Mouse (Mus musculus): ENCODE measurements around the gene Cd3e.
"Not testable (repeated sequence)": the region's sequence is repeated elsewhere in the genome, so short reads cannot be mapped to it uniquely, and the experiment has no call there.

Gene Cd3e

DNA sequence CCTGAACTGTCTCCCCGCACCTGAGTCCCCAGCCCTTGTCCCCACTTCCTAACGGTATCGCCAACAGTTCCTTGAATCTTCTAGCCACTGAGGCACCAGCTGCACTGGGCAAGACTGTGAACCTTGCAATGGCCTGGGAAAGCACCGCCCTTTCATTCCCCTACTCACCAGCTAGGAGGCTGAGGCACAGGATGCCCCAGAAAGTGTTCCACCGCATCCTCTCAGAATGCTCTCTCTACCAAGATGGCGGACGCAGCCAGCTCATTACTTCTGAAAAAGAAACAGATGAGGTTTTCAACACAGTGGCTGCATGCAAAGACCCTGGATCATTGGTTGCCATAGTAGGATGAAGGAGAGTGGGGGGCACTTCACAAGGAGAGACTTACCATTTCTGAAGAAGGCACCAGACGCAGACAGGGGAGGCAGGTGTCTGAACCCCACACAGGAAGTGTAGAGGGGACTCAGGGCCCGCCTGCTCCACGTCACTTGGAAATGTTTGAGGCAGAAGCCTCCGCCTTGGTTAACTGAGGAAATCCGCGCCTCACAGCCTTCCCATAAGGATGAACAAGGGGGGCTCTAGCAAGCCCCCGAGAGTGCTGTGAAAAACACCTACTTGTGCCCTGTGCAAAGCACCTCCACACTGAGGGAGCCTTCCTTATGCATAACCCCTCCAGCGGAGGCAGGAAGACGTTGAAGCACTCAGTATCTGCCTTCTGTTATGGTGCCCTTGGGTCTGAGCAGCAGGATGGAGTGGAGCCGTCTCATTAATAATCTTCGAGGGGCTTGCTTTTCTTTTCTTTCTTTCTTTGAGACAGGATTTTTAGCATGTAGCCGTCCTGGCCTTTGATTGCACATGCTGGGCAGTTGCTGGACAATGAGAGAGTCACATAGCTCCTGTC is at the start of gene Cd3e:
TSS of gene Cd3e (minus strand) at position 448 of the 899 bp plus-strand sequence.
- DNase-seq (ENCODE audit: low read depth, low spot score) = no peak

DNA sequence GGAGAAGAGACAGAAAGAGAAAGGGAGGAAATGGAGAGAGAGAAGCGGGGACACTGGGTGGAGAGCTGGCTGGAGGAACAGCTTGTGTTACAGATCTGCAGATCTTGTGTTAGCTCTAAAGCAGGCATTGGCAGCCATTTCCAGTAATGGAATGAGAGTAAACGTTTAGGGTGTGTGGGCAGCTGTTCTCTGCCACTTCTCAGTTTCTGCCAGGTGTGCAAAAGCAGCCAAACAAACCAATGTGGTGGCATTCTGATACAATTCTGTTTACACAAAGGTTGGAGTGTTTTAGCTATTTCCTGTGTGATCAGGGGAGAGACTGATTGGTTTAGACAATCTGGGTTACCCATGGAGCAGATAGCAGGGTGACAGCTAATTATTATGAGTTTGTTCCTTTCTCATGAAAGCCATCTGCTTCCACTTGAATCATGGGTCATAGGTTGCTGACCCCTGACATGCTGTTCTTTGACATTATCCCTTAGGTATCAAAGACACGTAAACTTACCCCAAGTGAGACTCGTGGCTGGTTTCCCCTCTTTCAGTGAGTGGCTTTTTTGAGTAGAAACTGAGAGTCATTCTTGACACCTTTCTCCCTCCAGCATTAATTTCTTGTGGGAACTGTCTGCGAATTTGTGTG is 49.0 kb upstream of the Cd3e start:
- no peak for DNase-seq (ENCODE audit: low read depth, low spot score)

- DNase-seq (ENCODE audit: low read depth, low spot score) = peak; percentile 93
Observed at GRCm38 (mm10) chr9:45055082-45055713, 45.8 kb upstream of the Cd3e start, which contains the start of gene Mpzl3. Gene Mpzl3, plus strand, starts transcription at chr9:45055186.

DNA sequence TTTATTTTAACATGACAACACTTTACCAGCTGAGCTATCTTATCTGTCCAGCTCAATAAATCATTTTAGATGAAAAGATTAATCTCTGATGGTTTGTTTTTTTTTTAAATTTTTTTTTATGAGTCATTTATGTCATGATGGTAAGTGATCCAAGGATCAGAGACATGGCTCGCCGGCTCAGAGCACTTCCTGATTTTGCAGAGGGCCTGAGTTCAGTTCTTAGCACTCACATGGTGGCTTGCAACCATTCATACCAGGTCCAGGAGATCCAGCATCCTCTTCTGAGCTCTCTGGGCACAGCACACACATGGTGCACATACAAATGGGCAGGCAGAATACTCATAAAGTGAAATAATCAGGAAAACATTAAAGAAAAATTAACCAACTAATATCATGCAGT is 40.9 kb upstream of the Cd3e start:
- DNase-seq (ENCODE audit: low read depth, low spot score) = no peak

GRCm38 (mm10) chr9:45049731-45050130 is 40.3 kb upstream of the Cd3e start:
- DNase-seq (ENCODE audit: low read depth, low spot score) = no peak

DNA sequence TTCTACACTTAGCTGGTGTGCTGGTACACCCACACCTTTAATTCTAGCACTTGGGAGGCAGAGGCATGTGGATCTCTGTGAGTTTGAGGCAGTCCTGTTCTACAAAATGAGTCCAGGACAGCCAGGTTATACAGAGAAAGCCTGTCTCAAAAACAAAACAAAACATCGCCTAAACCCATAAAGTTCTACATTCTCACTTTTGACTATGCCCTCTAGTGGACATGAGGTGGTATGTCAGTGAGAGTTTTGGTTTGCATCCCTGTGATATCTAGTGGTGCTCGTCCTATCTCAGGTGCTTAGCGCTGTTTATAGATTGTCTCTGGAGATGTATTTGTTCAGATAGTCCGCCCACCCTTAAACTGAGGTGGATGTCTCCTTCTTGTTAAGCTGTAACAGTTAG is 39.1 kb upstream of the Cd3e start:
- peak; percentile 36 for DNase-seq (ENCODE audit: low read depth, low spot score)

DNA sequence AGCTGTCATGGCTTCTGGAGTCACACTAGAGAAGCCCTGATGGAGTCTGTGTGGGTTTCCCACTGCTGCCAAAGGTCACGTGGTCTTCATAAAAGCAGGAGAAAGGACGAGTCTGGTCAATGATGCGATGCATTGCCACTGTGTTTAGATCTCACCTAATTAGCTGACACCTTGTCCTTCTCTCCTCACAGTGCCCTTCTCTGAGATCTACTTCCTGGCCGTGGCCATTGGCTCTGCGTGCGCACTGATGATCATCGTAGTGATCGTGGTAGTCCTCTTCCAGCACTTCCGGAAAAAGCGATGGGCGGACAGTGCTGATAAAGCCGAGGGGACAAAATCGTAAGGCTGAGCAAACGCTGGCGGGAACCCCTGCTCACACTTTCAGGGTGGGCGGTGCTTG is 37.5 kb upstream of the Cd3e start:
- no peak for DNase-seq (ENCODE audit: low read depth, low spot score)

DNA sequence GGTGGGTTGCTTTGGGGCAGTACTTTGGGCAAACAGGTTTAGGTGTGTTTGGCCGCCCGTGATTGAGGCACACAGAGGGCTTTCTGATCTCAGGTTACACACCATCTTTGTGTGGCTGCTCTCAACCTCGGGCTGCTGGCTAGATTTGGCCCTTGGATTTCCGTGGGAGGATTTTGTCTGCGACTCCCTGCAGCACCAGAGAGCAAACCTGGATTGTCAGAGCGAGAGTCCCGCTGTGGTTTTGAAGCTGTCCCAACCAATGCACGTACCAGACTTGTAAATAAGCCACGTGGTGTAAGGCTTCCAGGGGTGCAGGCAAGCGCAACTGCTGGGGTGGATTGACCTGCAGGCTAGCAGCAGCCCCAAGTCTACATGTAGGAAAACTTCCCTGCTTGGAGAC is 33.5 kb upstream of the Cd3e start:
- DNase-seq (ENCODE audit: low read depth, low spot score) = peak; percentile 30

DNA sequence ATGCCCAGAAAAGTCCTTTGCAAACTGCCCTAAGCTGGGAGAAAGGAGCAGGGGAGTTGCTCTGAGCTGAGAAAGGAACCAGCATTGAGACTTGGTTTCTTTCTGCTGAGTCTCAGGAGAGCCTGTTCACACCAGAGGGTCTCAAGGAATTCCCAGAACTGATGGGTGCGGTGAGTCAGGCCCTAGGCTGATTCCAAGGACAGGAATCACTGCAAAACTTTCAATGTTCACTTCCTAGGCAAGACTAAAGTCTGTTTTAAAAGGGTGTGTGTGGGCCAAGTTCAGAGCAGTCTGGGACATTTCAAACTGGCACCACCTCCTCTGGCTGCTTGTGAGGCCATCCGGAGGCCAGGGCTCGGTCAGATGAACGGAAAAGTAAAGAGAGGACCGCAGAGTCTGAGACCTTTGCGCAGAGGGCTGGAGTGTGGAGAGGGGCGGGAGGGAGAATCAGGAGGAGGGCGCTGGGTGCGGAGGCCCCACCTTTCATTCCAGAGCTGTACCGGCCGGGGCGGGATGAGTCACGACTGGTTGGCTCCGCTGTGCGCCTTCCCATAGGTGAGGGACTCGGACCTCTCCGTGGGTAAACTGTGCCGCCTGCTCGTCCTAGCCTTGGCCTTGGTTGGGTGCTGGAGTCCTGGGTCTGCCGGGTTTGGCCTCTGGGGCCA is 32.8 kb upstream of the Cd3e start:
- peak; percentile 28 for DNase-seq (ENCODE audit: low read depth, low spot score)

- peak; percentile 36 for DNase-seq (ENCODE audit: low read depth, low spot score)
Observed at GRCm38 (mm10) chr9:45041131-45041838, 31.9 kb upstream of the Cd3e start.

DNA sequence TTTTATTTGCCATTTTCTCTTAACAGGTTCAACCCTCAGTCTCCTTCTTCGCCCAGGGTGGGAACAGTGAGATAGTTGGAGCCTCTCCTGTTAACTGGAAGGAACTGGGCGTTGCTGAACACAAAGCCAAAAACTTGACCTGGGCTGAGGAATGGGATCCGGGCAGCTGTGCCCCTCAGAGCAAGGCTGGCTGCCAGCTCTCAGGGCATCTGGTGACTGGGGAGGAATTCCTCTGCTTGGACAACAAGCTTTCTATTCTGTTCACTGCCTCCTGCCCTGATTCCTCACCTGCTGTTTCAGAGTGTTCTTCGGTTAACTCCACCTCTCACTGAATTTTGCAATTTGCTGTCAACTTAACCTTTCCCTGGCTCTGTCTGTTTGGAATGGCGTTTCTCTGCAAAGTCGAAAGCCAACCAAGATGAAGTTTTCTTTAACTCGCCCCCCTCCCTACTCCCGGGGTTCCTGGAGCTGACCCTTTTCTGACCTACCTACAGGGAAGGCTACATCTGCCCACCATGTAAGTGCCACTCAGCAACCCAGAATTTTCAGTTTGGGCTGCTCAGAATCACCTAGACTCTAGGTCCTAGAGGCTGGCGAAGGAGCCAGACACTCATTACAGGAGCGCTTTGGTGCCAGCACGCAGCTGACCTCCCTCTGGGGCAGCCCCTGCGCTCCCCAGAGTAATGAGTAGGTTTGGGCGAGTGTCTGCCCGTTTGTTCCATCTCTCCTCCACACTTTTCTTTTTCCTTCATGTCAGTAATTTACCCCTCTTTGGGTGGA is 30.8 kb upstream of the Cd3e start:
- DNase-seq (ENCODE audit: low read depth, low spot score) = no peak

DNA sequence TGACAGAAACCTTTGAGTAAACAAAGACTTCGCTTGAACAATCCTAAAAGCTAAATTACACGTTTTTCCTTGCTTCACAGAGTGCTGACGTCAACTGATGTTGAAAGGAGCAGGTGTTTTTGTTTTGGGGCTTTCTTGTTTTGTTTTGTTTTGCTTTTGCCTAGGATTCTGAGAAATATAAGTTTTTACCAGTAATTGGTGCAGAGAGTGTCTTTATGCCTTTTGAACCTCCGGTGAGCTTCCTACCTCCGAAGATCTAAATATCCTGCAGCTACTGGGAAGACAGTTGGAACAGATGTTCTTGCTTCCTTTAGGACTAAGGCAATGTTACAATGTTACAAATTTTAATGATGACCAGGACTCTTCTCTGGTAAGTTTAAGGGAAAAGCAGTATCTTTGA is 30.1 kb upstream of the Cd3e start, which contains the start of gene Mpzl2:
TSS of gene Mpzl2 (plus strand) at position 301 of the 400 bp plus-strand sequence.
- no peak for DNase-seq (ENCODE audit: low read depth, low spot score)

DNA sequence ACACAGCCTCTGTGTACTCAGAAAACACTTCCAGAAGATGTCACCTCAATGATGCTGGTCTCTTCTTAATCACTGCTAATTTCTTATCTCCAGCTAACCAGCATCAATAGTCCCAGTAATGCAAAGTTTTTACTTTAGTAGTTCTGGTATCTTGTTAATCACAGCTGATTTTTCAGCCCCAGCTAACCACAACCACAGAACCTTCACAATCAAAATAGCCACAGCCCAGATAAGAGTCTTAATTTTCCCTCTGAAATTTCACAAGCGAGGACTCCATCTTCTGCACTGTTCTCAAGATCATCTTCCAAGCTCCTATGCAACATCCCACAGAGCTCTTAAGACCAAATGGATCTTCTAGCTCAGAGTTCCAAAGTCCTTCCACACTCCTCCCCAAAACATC is 28.4 kb upstream of the Cd3e start:
- not testable (repeated sequence) for DNase-seq (ENCODE audit: low read depth, low spot score)

GRCm38 (mm10) chr9:45034526-45034925 is 25.1 kb upstream of the Cd3e start:
- DNase-seq (ENCODE audit: low read depth, low spot score) = no peak

- no peak for DNase-seq (ENCODE audit: low read depth, low spot score)
Observed at GRCm38 (mm10) chr9:45032261-45032660, 22.8 kb upstream of the Cd3e start.

DNA sequence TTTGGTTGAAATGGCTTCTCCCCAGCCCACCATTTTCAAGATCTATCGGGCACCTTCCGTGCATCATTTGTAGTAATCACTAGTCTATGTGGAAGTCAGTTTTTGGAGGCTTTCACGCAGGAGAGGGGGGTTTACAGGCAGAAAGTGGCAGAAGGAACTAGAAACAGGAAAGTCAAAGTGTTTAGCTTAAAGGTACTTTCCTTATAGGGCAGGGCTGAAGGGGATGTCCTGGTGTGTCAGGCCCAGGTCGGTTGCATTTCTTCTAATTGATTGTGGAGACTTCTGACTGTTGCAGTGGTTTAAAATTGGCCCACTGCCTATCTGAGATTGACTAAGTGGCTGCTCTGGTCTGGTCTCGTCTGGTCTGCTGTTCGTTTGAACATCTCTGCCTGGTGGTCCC is 20.9 kb upstream of the Cd3e start:
- no peak for DNase-seq (ENCODE audit: low read depth, low spot score)

GRCm38 (mm10) chr9:45027376-45027775 is 17.9 kb upstream of the Cd3e start:
- no peak for DNase-seq (ENCODE audit: low read depth, low spot score)

DNA sequence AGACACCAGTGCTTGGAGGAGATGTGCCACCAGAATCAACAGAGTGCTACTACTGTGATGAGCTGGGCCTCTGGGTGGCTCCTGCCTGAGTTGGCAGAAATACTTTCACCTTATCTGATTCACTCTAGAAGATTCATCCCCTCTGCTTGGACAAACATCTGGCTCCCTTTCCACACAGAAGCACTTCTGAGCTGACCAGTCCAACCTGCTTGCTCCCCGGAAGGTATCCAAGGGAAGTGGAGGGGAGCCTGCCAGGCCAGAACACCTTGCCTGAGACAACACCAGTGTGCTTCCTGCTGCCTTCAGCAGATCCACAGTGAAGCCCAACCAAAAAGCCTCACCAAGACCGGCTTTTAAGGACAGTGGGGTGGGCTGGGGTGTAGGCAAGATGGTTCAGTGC is 14.8 kb upstream of the Cd3e start:
- no peak for DNase-seq (ENCODE audit: low read depth, low spot score)

GRCm38 (mm10) chr9:45023638-45024037 is 14.2 kb upstream of the Cd3e start:
- DNase-seq (ENCODE audit: low read depth, low spot score) = no peak

DNA sequence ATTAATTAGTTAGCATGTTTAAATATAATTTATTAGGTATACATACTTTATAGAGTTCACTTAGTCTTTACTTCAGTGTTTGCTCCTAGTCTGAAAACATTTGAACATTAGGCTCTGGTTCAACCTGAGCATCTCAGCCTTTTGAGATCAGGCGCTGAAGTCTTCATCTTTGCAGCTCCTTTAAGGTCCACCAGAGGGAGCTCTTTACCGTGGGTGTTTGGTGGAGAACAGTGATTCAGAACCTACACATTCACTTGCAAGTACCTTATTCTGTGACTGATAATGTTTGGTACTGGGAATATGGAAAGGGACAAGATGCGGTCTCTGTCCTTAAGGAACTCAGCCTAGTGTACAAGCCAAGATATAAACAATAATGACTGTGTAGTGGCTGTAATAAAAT is 13.4 kb upstream of the Cd3e start:
- DNase-seq (ENCODE audit: low read depth, low spot score) = peak; percentile 78
